Mouse (Mus musculus) megakaryocyte, adult 5-6 weeks (primary cell): ENCODE results near the gene Nudt17. TPM values are rescaled to one million over a fixed set of nuclear protein-coding genes. Genes with fewer than 3 reads are reported as not detected.
"Not testable (repeated sequence)": the region's sequence is repeated elsewhere in the genome, so short reads cannot be mapped to it uniquely, and the experiment has no call there.

Experiments used
- ATAC-seq: 2 replicates; pipeline ENCODE4 v1.8.0; 2016; ENCODE audit warnings: mild to moderate bottlenecking, inconsistent platforms; ENCODE audit not compliant: poor library complexity, severe bottlenecking
- total RNA-seq, 2 experiments: library from RNA; stranded (forward) in 1 of 2; stranded (reverse) in 1 of 2; fragments of 153-499, 151-499 nt in 1 of 2; fragments of 221-1000, 200-1000 nt in 1 of 2; gene quantifications; 2 replicates each; pipeline versions ENCODE4 v1.2.3 to v1.2.4; 2015 to 2017

Nudt17 gene
- total RNA-seq, 2 experiments from 2014 or later, result 0.73 to 1.9 TPM

DNA sequence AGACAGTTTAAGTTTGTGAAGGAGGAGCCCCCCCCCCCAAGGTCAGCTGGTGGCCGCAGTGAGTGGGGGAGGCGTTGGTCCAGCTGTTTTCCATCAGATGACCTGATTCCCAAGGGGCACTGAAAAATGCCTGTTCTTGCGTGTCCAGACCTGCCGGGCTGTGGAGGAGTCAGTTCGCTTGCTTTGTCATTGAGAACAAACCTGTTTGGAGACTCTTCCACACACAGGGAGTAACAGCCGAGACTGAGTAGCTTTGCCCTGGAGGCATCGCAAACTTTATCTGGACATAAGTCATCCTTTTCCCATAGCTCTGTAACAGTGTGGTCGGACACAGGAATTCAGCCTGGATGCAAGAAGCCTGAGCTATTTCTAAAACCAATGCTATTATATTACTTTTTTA is 33.9 kb downstream of the Nudt17 start:
- no peak for ATAC-seq

DNA sequence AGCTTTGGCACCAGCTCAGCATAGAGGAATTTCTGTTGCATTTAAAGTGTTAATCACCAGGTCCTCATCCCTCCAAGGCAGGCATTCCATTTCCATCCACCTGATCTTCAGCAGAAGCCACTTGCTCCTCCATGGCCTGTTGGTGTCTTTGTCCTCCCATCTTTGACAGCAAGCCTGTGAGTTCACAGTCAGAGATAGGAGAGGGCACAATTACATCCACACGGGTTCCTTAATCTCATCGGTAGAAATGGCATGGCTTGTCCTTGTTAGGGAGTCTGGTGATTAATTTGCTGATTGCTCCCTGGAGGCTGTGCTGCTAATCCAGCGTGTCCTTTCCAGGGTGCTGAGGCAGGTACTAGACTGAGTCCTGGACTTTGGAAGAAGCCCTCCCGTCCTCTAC is 34.8 kb downstream of the Nudt17 start:
- no peak for ATAC-seq

DNA sequence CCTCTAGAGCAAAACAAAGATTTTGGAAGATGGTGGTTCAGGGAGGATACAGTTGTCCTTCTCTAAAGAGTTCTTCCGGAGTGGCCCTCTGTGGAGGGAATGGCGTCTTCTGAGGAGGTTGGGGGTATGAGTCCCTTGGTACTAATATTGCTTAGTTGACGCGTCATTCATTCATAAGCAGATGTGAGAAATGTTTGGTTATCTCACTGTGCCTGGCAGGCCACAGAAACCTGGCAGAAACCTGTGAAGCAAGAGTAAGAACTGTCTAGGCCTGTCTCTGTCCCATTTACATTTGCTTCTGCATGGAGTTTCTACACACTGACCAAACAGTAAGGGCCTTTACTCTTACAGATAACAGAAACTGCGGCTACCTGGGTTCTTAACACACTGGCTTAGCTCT is 36.8 kb downstream of the Nudt17 start:
- ATAC-seq, result no peak

DNA sequence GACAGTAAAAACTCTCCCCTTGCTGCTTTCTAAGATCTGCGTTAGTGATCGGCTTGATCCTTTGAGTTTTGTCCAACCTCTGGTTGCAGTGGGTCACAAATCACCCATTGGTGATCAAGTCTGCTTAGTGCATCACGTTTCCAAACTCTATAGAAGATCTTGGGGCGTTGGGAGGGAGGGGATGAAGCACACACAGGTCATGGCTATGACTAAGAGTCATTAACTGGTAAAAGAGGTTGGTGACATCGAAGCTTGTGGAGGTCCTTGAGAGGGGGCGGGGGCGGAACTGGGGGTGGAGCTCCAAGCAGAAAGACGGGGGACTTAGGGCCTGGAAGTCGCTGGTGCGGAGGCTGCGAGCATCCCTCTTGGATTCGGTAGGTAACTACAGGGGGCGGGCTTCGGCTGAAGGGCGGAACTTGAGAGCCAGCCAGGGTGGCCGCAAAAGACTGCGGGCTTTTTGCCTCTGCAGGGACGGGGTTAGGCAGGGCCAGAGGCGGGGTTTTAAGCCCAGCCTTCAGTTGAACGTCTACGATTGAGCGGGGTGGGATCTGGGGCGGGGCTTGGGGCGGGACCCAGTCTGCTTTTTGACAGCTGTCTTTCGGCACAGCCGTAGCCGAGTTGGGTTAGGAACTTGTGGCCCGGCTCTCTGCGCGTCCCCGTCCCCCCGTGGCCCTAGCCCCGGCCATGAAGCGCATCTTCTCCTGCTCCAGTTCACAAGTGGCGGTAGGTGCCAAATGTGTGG is 38.5 kb downstream of the Nudt17 start, which contains the start of gene Ankrd35:
Gene Ankrd35, plus strand, starts transcription at position 405 of the 742 bp plus-strand sequence.
- ATAC-seq, result peak; percentile 97

DNA sequence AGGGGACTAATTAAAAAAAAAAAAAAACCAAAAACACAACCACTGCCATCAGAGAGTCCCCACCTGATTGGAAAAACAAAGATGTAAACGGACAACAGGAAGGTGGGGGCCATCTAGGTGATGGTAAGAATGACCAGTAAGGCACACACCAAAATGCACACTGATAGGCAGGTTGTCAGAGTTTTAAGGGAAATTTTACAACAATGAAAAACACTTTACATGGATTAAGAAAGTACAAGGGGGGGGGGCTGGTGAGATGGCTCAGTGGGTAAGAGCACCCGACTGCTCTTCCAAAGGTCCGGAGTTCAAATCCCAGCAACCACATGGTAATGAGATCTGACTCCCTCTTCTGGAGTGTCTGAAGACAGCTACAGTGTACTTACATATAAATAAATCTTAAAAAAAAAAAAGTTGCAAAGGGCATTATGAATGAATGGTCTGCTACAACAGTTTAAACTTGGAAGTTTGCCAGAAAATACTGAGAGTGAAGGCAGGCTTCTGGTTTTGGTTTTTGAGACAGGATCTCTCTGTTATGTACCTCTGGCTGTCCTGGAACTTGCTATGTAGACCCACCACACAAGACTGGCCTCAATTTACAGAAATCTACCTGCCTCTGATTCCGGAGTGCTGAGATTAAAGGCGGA is 39.8 kb downstream of the Nudt17 start:
- ATAC-seq, result no peak

DNA sequence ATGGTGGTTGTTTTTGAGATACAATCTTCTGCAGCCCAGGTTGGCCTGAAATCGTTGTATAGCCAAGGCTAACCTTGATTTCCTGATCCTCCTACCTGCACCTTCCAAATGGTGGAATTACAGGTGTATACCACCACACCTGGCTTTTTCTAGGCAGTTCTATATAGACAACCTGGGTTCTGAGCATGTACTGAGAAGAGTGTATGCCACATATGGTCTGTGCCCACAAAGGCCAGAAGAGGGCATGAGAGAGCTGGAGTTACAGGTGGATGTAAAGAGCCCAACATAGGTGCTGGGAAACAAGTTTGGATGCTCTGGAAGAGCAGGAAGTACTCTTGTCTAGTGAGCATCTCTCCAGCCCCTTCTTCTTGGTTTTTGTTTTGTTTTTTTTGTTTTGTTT is 41.0 kb downstream of the Nudt17 start:
- peak; percentile 37 for ATAC-seq

DNA sequence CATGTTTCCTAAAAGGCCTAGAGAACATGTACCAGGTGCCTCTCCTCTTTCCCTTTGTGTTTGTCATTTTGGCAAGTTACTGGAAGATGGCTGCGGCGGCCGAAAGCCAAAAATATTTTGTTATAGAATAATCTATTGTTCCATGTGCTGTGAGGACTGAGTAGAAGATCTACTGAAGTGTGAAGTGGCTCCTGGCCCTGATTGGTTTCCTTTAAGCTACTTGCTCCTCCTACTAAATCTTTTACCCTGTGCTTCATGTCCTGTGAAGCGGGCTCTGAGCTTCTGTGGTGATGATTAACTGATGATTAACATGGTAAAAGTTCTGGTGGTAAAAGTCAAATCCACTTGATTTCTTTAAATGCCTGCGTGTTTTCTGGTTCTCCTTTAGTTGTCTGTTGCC is 41.4 kb downstream of the Nudt17 start:
- no peak for ATAC-seq

DNA sequence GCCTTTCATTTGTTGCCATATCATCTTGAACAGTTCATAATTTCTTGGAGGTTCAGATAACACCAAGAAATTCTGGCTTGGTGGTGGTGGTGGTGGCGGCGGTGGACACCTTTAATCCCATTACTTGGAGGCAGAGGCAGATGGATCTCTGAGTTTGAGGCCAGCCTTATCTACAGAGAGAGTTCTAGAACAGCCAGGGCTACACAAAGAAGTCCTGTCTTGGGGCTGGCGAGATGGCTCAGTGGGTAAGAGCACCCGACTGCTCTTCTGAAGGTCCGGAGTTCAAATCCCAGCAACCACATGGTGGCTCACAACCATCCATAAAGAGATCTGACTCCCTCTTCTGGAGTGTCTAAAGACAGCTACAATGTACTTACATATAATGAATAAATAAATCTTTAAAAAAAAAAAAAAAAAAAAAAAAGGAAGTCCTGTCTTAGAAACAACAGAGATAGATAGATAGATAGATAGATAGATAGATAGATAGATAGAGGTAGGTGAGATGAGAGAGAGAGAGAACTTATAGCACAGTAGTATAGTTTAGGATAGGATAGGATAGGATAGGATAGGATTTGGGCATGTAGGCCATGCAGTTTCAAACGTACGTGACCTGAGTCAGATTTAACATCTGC is 42.5 kb downstream of the Nudt17 start:
- ATAC-seq, result not testable (repeated sequence)

DNA sequence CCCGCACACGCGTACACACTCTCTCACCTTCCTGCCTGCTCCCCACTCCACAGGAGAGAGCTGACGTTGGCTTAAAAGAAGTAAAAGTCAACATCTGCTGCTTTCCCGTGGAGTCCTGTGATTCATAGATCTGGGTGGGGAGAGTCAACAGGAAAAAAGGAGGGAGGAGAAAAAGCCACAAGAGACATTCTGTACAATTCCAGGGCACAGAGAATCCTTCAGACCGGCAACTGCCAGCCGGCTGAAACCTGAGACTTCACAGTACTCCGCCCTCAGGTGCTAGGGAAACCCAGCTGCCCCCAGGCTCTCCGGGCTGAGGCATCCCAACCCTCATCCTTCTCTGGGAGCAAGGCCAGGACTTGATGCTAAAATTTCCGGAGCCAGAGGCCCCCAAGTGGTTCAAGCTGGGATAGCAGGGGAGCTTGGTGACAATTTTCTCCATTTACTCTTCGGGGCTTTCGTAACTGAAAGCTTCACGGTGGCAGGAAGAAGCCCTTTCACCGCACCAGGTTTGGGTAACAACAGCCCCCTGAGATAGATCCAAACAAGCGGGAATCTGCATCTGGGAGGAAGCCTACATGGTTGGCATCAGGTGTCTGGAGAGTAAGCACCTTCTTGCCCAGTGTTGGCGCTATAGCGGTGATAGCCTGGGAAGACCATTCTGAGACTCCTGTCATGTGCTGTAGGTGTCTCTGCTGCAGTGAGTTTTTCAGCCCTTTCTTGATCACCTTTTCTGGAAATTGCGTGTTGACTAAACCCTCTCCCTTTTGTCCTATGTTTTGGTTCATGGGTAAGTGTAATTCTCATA is 44.7 kb downstream of the Nudt17 start:
- ATAC-seq, result peak; percentile 85

DNA sequence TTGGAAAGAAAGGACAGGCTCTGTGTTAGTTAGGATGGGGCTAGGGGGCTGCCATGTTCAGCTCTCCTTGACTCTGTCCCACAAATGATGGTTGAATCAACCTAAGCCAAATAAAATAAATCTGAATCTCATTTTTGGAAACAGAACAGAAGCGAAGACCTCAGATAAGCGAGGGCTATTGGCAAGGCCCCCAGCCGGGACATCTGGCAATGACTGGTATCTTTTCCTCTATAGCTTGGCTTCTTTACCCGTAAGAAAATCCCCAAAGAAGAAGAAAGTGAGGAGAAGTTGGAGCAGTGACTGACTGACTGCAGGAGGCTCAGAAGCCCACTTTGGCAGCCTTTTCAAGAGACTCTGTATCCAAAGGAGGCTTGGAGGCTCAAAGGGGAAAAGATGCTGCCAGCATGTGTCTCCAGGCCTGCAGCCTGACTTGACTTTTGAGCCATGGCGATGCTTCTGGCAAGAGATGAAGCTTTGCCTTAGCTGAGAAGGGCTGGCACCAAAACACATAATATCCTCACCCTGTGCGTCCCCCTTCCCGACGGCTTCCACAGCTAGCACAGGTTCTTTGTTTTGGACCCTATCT is 45.5 kb downstream of the Nudt17 start:
- ATAC-seq, result no peak

DNA sequence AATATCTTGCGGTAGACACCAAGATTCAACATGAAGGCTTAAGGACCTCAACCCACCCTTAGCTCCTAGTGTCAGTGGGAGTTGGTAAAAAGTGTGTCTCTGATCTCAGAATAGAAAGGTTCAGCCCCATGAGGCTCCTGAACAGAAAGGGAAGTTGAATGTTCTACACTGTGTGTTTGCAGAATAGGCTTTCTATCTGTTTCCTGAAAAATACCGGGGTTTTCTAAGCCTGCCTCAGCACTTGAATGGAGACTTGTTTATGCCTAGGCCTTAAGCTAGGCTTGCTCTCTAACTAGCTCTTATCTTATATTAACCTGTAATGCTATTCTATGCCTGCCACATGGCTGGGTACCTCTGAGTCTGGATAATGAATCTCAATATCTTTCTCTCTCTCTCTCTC is 47.5 kb downstream of the Nudt17 start:
- ATAC-seq, result peak; percentile 48; the same call in 1 of the 2 replicates

Other genes with a start within 250 kb of the Nudt17 start
- not detected in 2 replicates for gene Hfe2, start 183.4 kb downstream of the Nudt17 start, total RNA-seq (2015)
- not detected in 2 replicates for gene Hfe2, start 183.4 kb downstream of the Nudt17 start, total RNA-seq (2017)
- 411 and 437 TPM in 2 replicates for gene Txnip, start 150.6 kb downstream of the Nudt17 start, total RNA-seq (2015)
- 356 and 357 TPM in 2 replicates for gene Txnip, start 150.6 kb downstream of the Nudt17 start, total RNA-seq (2017)
- not detected in 2 replicates for gene Gm16253, start 131.6 kb downstream of the Nudt17 start, total RNA-seq (2015)
- 0.40 TPM in 1 of 2 replicates, not detected in the other for gene Gm16253, start 131.6 kb downstream of the Nudt17 start, total RNA-seq (2017)
- 22.8 and 26.3 TPM in 2 replicates for gene Polr3gl, start 114.4 kb downstream of the Nudt17 start, total RNA-seq (2015)
- gene Polr3gl, start 114.4 kb downstream of the Nudt17 start, total RNA-seq (2017), result 45.6 and 46.4 TPM in 2 replicates
- not detected in 2 replicates for gene Ankrd34a, start 111.9 kb downstream of the Nudt17 start, total RNA-seq (2015)
- not detected in 2 replicates for gene Ankrd34a, start 111.9 kb downstream of the Nudt17 start, total RNA-seq (2017)
- 0.59 and 1.7 TPM in 2 replicates for gene Lix1l, start 107.4 kb downstream of the Nudt17 start, total RNA-seq (2015)
- 1.7 TPM in 2 replicates for gene Lix1l, start 107.4 kb downstream of the Nudt17 start, total RNA-seq (2017)
- 89.0 and 99.4 TPM in 2 replicates for gene Rbm8a, start 78.6 kb downstream of the Nudt17 start, total RNA-seq (2015)
- gene Rbm8a, start 78.6 kb downstream of the Nudt17 start, total RNA-seq (2017), result 42.3 and 43.4 TPM in 2 replicates
- 18.3 and 30.9 TPM in 2 replicates for gene Pex11b, start 73.2 kb downstream of the Nudt17 start, total RNA-seq (2015)
- 12.3 and 14.9 TPM in 2 replicates for gene Pex11b, start 73.2 kb downstream of the Nudt17 start, total RNA-seq (2017)
- gene Gm42957, start 73.1 kb downstream of the Nudt17 start, total RNA-seq (2015), result 0.04 TPM in 1 of 2 replicates, not detected in the other
- 0.04 and 0.53 TPM in 2 replicates for gene Gm42957, start 73.1 kb downstream of the Nudt17 start, total RNA-seq (2017)
- 0.02 and 0.29 TPM in 2 replicates for gene Itga10, start 63.0 kb downstream of the Nudt17 start, total RNA-seq (2015)
- 0.15 TPM in 1 of 2 replicates, not detected in the other for gene Itga10, start 63.0 kb downstream of the Nudt17 start, total RNA-seq (2017)
- gene Ankrd35, start 38.4 kb downstream of the Nudt17 start, total RNA-seq (2015), result not detected in 2 replicates
- gene Ankrd35, start 38.4 kb downstream of the Nudt17 start, total RNA-seq (2017), result not detected in 2 replicates
- 18.6 and 26.6 TPM in 2 replicates for gene Pias3, start 12.2 kb downstream of the Nudt17 start, total RNA-seq (2015)
- gene Pias3, start 12.2 kb downstream of the Nudt17 start, total RNA-seq (2017), result 10.3 and 13.4 TPM in 2 replicates
- 39.3 and 44.2 TPM in 2 replicates for gene Polr3c, start 19.1 kb upstream of the Nudt17 start, total RNA-seq (2015)
- gene Polr3c, start 19.1 kb upstream of the Nudt17 start, total RNA-seq (2017), result 18.7 and 28.7 TPM in 2 replicates
- 136 and 137 TPM in 2 replicates for gene Rnf115, start 19.1 kb upstream of the Nudt17 start, total RNA-seq (2015)
- 135 and 150 TPM in 2 replicates for gene Rnf115, start 19.1 kb upstream of the Nudt17 start, total RNA-seq (2017)
- 0.07 and 0.25 TPM in 2 replicates for gene Pdzk1, start 120.7 kb upstream of the Nudt17 start, total RNA-seq (2015)
- not detected in 2 replicates for gene Pdzk1, start 120.7 kb upstream of the Nudt17 start, total RNA-seq (2017)
- 1.5 and 4.2 TPM in 2 replicates for gene Cd160, start 120.8 kb upstream of the Nudt17 start, total RNA-seq (2015)
- 0.57 and 2.6 TPM in 2 replicates for gene Cd160, start 120.8 kb upstream of the Nudt17 start, total RNA-seq (2017)
- gene Gja5, start 196.1 kb upstream of the Nudt17 start, total RNA-seq (2015), result not detected in 2 replicates
- 0.08 TPM in 1 of 2 replicates, not detected in the other for gene Gja5, start 196.1 kb upstream of the Nudt17 start, total RNA-seq (2017)
- gene Gpr89, start 196.8 kb upstream of the Nudt17 start, total RNA-seq (2015), result 6.8 and 8.3 TPM in 2 replicates
- gene Gpr89, start 196.8 kb upstream of the Nudt17 start, total RNA-seq (2017), result 8.4 and 21.0 TPM in 2 replicates
- gene Gja8, start 217.5 kb upstream of the Nudt17 start, total RNA-seq (2015), result not detected in 2 replicates
- gene Gja8, start 217.5 kb upstream of the Nudt17 start, total RNA-seq (2017), result not detected in 2 replicates